Mouse (Mus musculus) myocyte (in vitro differentiated cells): ENCODE measurements around the gene Cabp7. TPM values are rescaled to one million over a fixed set of nuclear protein-coding genes. Genes with fewer than 3 reads are reported as not detected.

Experiments
- H3K27me3 ChIP-seq: one replicate; pipeline ENCODE4 v1.6.1; 2011; ENCODE audit not compliant: control insufficient read depth, insufficient read depth, insufficient read length
- H3K36me3 ChIP-seq: one replicate; pipeline ENCODE4 v1.6.1; 2011; ENCODE audit not compliant: control insufficient read depth, insufficient read depth
- H3K4me2 ChIP-seq: one replicate; pipeline ENCODE4 v1.6.1; 2011; ENCODE audit warnings: low read depth, control low read depth
- H3K4me3 ChIP-seq: one replicate; pipeline ENCODE4 v1.5.1; 2011; ENCODE audit warnings: mild to moderate bottlenecking, control low read depth, moderate library complexity
- H3K79me2 ChIP-seq: one replicate; pipeline ENCODE4 v1.6.1; 2011; ENCODE audit not compliant: control insufficient read depth, insufficient read depth
- H3ac ChIP-seq: one replicate; pipeline ENCODE4 v1.6.1; 2011; ENCODE audit not compliant: control insufficient read depth, insufficient read length
- CEBPB ChIP-seq: IDR thresholded peaks from 2 replicates; pipeline ENCODE4 v1.6.1; 2011; ENCODE audit warnings: mild to moderate bottlenecking, moderate library complexity; ENCODE audit not compliant: poor library complexity, insufficient read depth, severe bottlenecking
- E2F4 ChIP-seq: IDR thresholded peaks from one replicate; pipeline ENCODE4 v1.6.1; 2011; ENCODE audit warnings: mild to moderate bottlenecking, control low read depth, moderate library complexity; ENCODE audit not compliant: insufficient read depth
- MAX ChIP-seq: IDR thresholded peaks from one replicate; pipeline ENCODE4 v1.6.1; 2011; ENCODE audit warnings: low read depth, mild to moderate bottlenecking, control low read depth
- MYOD1 ChIP-seq, 3 experiments: IDR thresholded peaks; one replicate each; pipeline ENCODE4 v1.6.1; 2011; ENCODE audit warnings: control low read depth in 2 of 3, low read depth in 2 of 3, mild to moderate bottlenecking in 2 of 3, moderate library complexity in 1 of 3; ENCODE audit not compliant: insufficient read length in 2 of 3, control insufficient read depth in 1 of 3
- MYOG ChIP-seq, 3 experiments: IDR thresholded peaks; one replicate each; pipeline ENCODE4 v1.6.1; 2011; ENCODE audit warnings: control low read depth in 2 of 3, low read depth in 2 of 3, mild to moderate bottlenecking in 2 of 3; ENCODE audit not compliant: insufficient read length in 2 of 3, control insufficient read depth in 1 of 3, insufficient read depth in 1 of 3
- POLR2A ChIP-seq: IDR thresholded peaks from one replicate; pipeline ENCODE4 v1.6.1; 2011; ENCODE audit warnings: low read depth, mild to moderate bottlenecking, control low read depth, moderate library complexity; ENCODE audit not compliant: insufficient read length
- POLR2AphosphoS2 ChIP-seq: IDR thresholded peaks from one replicate; pipeline ENCODE4 v1.6.1; 2011; ENCODE audit warnings: low read depth, control low read depth; ENCODE audit not compliant: insufficient read length
- REST ChIP-seq: IDR thresholded peaks from one replicate; pipeline ENCODE4 v1.6.1; 2011; ENCODE audit warnings: mild to moderate bottlenecking, control low read depth, moderate library complexity; ENCODE audit not compliant: insufficient read depth, insufficient read length
- SRF ChIP-seq: IDR thresholded peaks from one replicate; pipeline ENCODE4 v1.6.1; 2011; ENCODE audit warnings: low read depth; ENCODE audit not compliant: control insufficient read depth, insufficient read length
- TCF12 ChIP-seq: IDR thresholded peaks from one replicate; pipeline ENCODE4 v1.6.1; 2011; ENCODE audit warnings: mild to moderate bottlenecking, control low read depth; ENCODE audit not compliant: poor library complexity, insufficient read depth, severe bottlenecking
- TCF3 ChIP-seq: IDR thresholded peaks from one replicate; pipeline ENCODE4 v1.6.1; 2011; ENCODE audit warnings: low read depth, control low read depth; ENCODE audit not compliant: insufficient read length
- USF1 ChIP-seq: IDR thresholded peaks from one replicate; pipeline ENCODE4 v1.6.1; 2011; ENCODE audit warnings: low read depth, mild to moderate bottlenecking, control low read depth, moderate library complexity
- polyA plus RNA-seq: library from polyadenylated mRNA; unstranded; fragments of >200 nt; fragmentation: generic; extraction: Trizol; gene quantifications from one replicate; pipeline ENCODE4 v1.2.1, GENCODE M21; 2012; ENCODE audit warnings: missing spikeins

Gene Cabp7
- polyA plus RNA-seq, 1 experiment: 0.08 TPM

GRCm38 (mm10) chr11:4754036-4754435 lies 7.5 kb upstream of the Cabp7 start:
- TF ChIP-seq POLR2A (no peak), MYOG (IDR thresholded peaks at IDR 0.05; ENCODE audit: control insufficient read depth in 1 of 3, insufficient read depth in 1 of 3, insufficient read length in 2 of 3, low read depth in 2 of 3) (no peak)

DNA sequence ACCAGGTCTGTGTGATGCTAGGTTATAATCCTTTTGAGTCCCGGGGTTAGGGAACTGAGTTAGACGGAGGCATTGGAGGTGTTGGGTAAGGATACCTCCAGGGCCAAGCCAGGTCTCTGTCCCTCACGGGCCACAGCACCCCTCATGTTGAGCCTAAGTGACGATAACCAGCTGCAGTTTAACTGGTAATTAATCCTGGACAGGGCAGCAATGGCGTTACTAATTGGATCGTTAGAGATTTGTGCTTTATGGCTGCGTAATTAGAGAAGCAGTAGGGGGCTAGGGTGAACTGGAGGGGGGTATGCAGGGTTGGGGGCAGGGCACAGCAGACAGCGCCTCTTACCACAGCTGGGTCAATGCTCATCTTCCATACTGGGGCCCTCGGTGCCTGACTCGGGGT lies 6.3 kb upstream of the Cabp7 start:
- Histone ChIP-seq H3ac (no peak overlapping the region), H3K27me3 (peaks cover 21% of the 10 kb centered on the region), H3K79me2 (no peaks in the 10 kb centered on the region), H3K36me3 (no peaks in the 10 kb centered on the region), H3K4me3 (no peak overlapping the region), H3K4me2 (no peak overlapping the region)
- TF ChIP-seq POLR2AphosphoS2: no peak
- no peak for TF ChIP-seq MYOD1 (IDR thresholded peaks at IDR 0.05; ENCODE audit: control insufficient read depth in 1 of 3, insufficient read length in 2 of 3, low read depth in 2 of 3)
- TF ChIP-seq USF1: no peak
- no peak for TF ChIP-seq TCF12
- no peak for TF ChIP-seq POLR2A
- no peak for TF ChIP-seq MAX
- no peak for TF ChIP-seq SRF
- TF ChIP-seq REST: no peak
- no peak for TF ChIP-seq CEBPB
- no peak for TF ChIP-seq MYOG (IDR thresholded peaks at IDR 0.05; ENCODE audit: control insufficient read depth in 1 of 3, insufficient read depth in 1 of 3, insufficient read length in 2 of 3, low read depth in 2 of 3)
- TF ChIP-seq E2F4: no peak
- TF ChIP-seq TCF3: no peak

More at GRCm38 (mm10) chr11:4754036-4754435, 7.5 kb upstream of the Cabp7 start:
- Histone ChIP-seq H3K27me3 (peaks cover 13% of the 10 kb centered on the region), H3K79me2 (no peaks in the 10 kb centered on the region), H3K4me2 (no peak overlapping the region), H3K36me3 (no peaks in the 10 kb centered on the region), H3ac (no peak overlapping the region), H3K4me3 (no peak overlapping the region)

DNA sequence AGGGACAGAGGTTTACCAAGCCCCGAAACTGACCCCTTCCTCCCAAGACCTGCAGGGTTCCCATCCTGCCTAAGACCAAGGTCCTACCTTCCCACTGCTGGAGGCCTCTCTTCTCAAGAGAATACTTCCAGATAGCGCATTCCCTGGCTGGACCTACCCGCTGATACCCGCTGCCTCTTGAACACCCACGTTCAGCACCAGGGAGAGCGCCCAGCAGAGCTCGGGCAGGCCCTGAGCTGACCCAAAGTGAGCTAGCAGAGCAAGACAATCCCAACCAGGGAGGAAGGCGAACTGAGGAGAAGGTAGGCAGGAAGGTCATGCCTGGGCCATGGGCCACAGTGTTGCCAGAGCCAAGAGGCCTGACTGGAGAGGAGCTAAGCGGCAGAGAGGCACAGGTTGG lies 3.7 kb upstream of the Cabp7 start:
- peaks cover 41% of the 10 kb centered on the region for H3K27me3 ChIP-seq

DNA sequence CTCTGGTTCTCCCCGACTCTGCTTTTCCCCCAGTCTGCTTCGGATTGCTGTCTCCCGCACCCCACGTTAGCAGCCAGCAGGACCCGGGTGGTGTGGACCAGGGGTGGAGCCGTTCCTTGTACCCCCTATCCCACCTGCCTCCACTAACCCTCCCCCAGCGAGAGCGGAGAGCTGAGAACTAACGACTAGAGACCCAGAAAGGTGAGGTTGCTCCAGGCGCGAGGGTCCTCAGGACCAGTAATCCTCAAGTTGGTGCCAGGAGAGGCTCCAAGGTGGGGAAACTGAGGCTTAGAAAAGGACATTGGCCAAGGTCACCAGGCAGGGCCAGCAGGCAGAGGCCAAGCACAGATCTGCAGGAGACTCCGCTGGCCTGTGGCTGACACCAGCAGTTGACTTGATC lies 707 bp upstream of the Cabp7 start:
- no peaks in the 10 kb centered on the region for H3K36me3 ChIP-seq
- H3ac ChIP-seq: no peak overlapping the region
- TF ChIP-seq USF1 (no peak), MYOG (IDR thresholded peaks at IDR 0.05; ENCODE audit: control insufficient read depth in 1 of 3, insufficient read depth in 1 of 3, insufficient read length in 2 of 3, low read depth in 2 of 3) (no peak), CEBPB (no peak), MYOD1 (IDR thresholded peaks at IDR 0.05; ENCODE audit: control insufficient read depth in 1 of 3, insufficient read length in 2 of 3, low read depth in 2 of 3) (no peak), POLR2A (no peak), E2F4 (no peak), REST (no peak), TCF3 (no peak), SRF (no peak), MAX (no peak), TCF12 (no peak), POLR2AphosphoS2 (no peak)
- H3K4me2 ChIP-seq: no peak overlapping the region
- no peak overlapping the region for H3K4me3 ChIP-seq
- H3K27me3 ChIP-seq: peaks cover 71% of the 10 kb centered on the region
- no peaks in the 10 kb centered on the region for H3K79me2 ChIP-seq

More for the DNA sequence above, 3.7 kb upstream of the Cabp7 start:
- TF ChIP-seq REST (peak; percentile 94), SRF (no peak)
- Histone ChIP-seq H3K79me2 (no peaks in the 10 kb centered on the region), H3K4me3 (no peak overlapping the region), H3K36me3 (no peaks in the 10 kb centered on the region), H3ac (no peak overlapping the region), H3K4me2 (no peak overlapping the region)

GRCm38 (mm10) chr11:4745969-4746368 lies 609 bp downstream of the Cabp7 start:
- TF ChIP-seq MYOD1 (IDR thresholded peaks at IDR 0.05; ENCODE audit: control insufficient read depth in 1 of 3, insufficient read length in 2 of 3, low read depth in 2 of 3) (no peak), CEBPB (no peak), USF1 (no peak), E2F4 (no peak), POLR2A (no peak), TCF12 (no peak), TCF3 (no peak), REST (no peak), POLR2AphosphoS2 (no peak), MYOG (IDR thresholded peaks at IDR 0.05; ENCODE audit: control insufficient read depth in 1 of 3, insufficient read depth in 1 of 3, insufficient read length in 2 of 3, low read depth in 2 of 3) (no peak), MAX (no peak), SRF (no peak)
- no peaks in the 10 kb centered on the region for H3K36me3 ChIP-seq
- H3K4me3 ChIP-seq: no peak overlapping the region

GRCm38 (mm10) chr11:4744691-4745090 lies 1.9 kb downstream of the Cabp7 start:
- Histone ChIP-seq H3K4me2 (no peak overlapping the region), H3K4me3 (no peak overlapping the region), H3K36me3 (no peaks in the 10 kb centered on the region), H3K79me2 (no peaks in the 10 kb centered on the region), H3ac (no peak overlapping the region), H3K27me3 (peaks cover 92% of the 10 kb centered on the region)
- TF ChIP-seq E2F4 (no peak), TCF12 (no peak), TCF3 (no peak), MYOD1 (IDR thresholded peaks at IDR 0.05; ENCODE audit: control insufficient read depth in 1 of 3, insufficient read length in 2 of 3, low read depth in 2 of 3) (no peak), CEBPB (no peak), MYOG (IDR thresholded peaks at IDR 0.05; ENCODE audit: control insufficient read depth in 1 of 3, insufficient read depth in 1 of 3, insufficient read length in 2 of 3, low read depth in 2 of 3) (no peak), MAX (no peak), SRF (no peak), REST (no peak), POLR2A (no peak)

More at GRCm38 (mm10) chr11:4745969-4746368, 609 bp downstream of the Cabp7 start:
- H3ac ChIP-seq: no peak overlapping the region
- H3K79me2 ChIP-seq: no peaks in the 10 kb centered on the region
- H3K27me3 ChIP-seq: peaks cover 83% of the 10 kb centered on the region
- H3K4me2 ChIP-seq: no peak overlapping the region
